Mouse (Mus musculus) thymus, adult 2 months (tissue): Measurements from ENCODE around the gene Dusp14. TPM values are rescaled to one million over a fixed set of nuclear protein-coding genes. Genes with fewer than 3 reads are reported as not detected.

Source experiments
- DNase-seq: peaks from one replicate; pipeline ENCODE4 v3.0.0; 2021
- H3K27ac ChIP-seq: fragments of 200-500 bp; 2 replicates; pipeline ENCODE4 v1.5.1; 2012; ENCODE audit warnings: low read length, control low read depth; ENCODE audit not compliant: control insufficient read depth, insufficient read depth
- H3K27me3 ChIP-seq: fragments of 200-500 bp; 2 replicates; pipeline ENCODE4 v1.6.1; 2012; ENCODE audit warnings: mild to moderate bottlenecking, low read length, moderate library complexity, mixed read lengths; ENCODE audit not compliant: control insufficient read depth, insufficient read depth
- H3K36me3 ChIP-seq: fragments of 200-500 bp; 2 replicates; pipeline ENCODE4 v1.6.1; 2012; ENCODE audit warnings: mild to moderate bottlenecking, low read length, moderate library complexity; ENCODE audit not compliant: control insufficient read depth, insufficient read depth
- H3K4me1 ChIP-seq: fragments of 200-500 bp; replicated peaks from 2 replicates; pipeline ENCODE4 v1.6.1; 2012; ENCODE audit warnings: low read length; ENCODE audit not compliant: control insufficient read depth, insufficient read depth
- H3K4me3 ChIP-seq: fragments of 200-500 bp; 2 replicates; pipeline ENCODE4 v1.5.1; 2012; ENCODE audit warnings: mild to moderate bottlenecking, low read length, control low read depth, moderate library complexity; ENCODE audit not compliant: control insufficient read depth, insufficient read depth
- CTCF ChIP-seq: fragments of 200-500 bp; IDR thresholded peaks from 2 replicates; pipeline ENCODE4 v1.5.1; 2012; ENCODE audit warnings: mild to moderate bottlenecking, control low read depth, low read length, moderate library complexity, borderline replicate concordance; ENCODE audit not compliant: control insufficient read depth, poor library complexity, insufficient read depth; ENCODE audit errors: extremely low read depth
- POLR2A ChIP-seq: fragments of 200-500 bp; IDR thresholded peaks from 2 replicates; pipeline ENCODE4 v1.6.1; 2012; ENCODE audit warnings: mild to moderate bottlenecking, low read length, control low read depth, moderate library complexity; ENCODE audit not compliant: control insufficient read depth, poor library complexity, insufficient read depth; ENCODE audit errors: extremely low read depth
- WGBS: fragments of 180-500 bp; shearing (Covaris S2); methylation state at CpG from one replicate; pipeline ENCODE4 v1.1.7; 2018; 5-methylcytosine and 5-hydroxymethylcytosine counted together
- polyA plus RNA-seq: library from polyadenylated mRNA; depleted of rRNA; stranded (reverse); fragments of >200 nt; gene quantifications from 2 replicates; pipeline ENCODE4 v1.2.3, GENCODE M21; 2012

The Dusp14 gene
- polyA plus RNA-seq, 1 experiment: 12.4 TPM

GRCm38 (mm10) chr11:84011576-84011975, 57.5 kb downstream of the Dusp14 start:
- no peaks in the 10 kb centered on the region for H3K27me3 ChIP-seq
- H3K4me3 ChIP-seq: no peak overlapping the region
- H3K36me3 ChIP-seq: peaks cover 26% of the 10 kb centered on the region
- no peak for DNase-seq
- peaks cover 7% of the 10 kb centered on the region for H3K4me1 ChIP-seq
- no peak overlapping the region for H3K27ac ChIP-seq
- no peak for TF ChIP-seq POLR2A
- TF ChIP-seq CTCF: no peak
- whole genome bisulfite sequencing: 86% methylated on average over 2 of the region's 2 CpGs

DNA sequence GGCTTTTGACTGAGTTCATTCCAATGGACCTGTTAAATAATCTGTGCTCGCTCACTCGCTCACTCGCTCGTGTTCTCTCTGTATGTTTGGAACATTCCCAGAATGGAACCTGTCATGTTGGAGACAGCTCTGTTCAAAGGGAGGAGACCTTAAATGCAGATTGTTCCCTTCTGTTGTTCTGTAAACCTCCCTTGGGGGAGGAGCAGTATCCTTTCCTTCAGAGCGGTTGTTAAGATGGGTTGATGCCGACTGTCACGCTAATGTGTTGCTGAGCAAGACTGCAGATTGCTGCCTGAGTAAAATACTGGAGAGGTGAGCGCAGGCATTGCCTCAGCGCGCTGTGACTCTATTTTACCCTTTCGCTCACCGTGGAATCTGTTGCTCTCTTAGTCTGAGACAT, 58.0 kb downstream of the Dusp14 start:
- peaks cover 7% of the 10 kb centered on the region for H3K4me1 ChIP-seq
- no peaks in the 10 kb centered on the region for H3K27me3 ChIP-seq
- no peak for DNase-seq
- 96% methylated on average over 12 of the region's 12 CpGs for WGBS
- TF ChIP-seq POLR2A (no peak), CTCF (no peak)
- H3K4me3 ChIP-seq: no peak overlapping the region
- peaks cover 31% of the 10 kb centered on the region for H3K36me3 ChIP-seq
- no peak overlapping the region for H3K27ac ChIP-seq

GRCm38 (mm10) chr11:84010411-84010810, 58.6 kb downstream of the Dusp14 start:
- DNase-seq: no peak
- 97% methylated on average over 9 of the region's 9 CpGs for WGBS
- H3K4me1 ChIP-seq: peaks cover 7% of the 10 kb centered on the region
- H3K36me3 ChIP-seq: peaks cover 35% of the 10 kb centered on the region
- H3K27me3 ChIP-seq: no peaks in the 10 kb centered on the region
- H3K4me3 ChIP-seq: no peak overlapping the region
- no peak overlapping the region for H3K27ac ChIP-seq
- TF ChIP-seq CTCF: no peak
- no peak for TF ChIP-seq POLR2A

DNA sequence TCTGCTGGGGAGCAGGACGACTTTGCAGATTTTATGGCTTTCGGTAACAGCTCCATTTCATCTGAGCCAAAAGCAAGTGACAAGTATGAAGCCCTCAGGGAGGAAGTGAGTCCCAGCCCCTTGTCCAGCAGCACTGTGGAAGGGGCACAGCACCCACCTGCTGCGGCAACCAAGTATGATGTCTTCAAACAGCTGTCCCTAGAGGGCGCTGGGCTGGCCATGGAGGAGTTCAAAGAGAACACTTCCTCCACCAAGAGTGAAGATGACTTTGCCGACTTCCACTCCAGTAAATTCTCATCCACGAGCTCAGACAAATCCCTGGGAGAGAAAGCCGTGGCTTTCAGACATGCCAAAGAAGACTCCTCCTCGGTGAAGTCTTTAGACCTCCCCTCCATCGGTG, 60.1 kb downstream of the Dusp14 start:
- peak; percentile 29 for DNase-seq
- peaks cover 7% of the 10 kb centered on the region for H3K4me1 ChIP-seq
- H3K4me3 ChIP-seq: no peak overlapping the region
- WGBS: 90% methylated on average over 9 of the region's 9 CpGs
- no peak overlapping the region for H3K27ac ChIP-seq
- peaks cover 46% of the 10 kb centered on the region for H3K36me3 ChIP-seq
- no peak for TF ChIP-seq POLR2A
- no peak for TF ChIP-seq CTCF
- no peaks in the 10 kb centered on the region for H3K27me3 ChIP-seq

DNA sequence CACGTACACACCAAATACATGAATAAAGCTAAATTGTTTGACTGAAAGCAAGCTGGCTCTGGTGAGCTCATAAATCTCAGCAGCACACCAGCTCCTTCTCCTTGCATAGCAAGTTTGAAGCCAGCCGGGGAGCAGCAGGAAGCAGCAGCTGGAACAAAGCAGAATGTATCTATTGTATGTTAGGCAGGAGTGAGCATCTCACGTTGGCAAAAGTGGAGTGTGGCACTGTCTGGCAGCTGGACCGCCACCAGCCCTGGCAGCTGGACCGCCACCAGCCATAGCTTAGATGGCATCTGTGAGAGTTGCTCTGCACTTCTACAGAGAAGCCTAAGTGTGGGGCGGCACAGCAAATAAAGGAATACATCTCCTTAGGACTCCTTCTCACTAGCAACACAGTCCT, 65.1 kb downstream of the Dusp14 start:
- Histone ChIP-seq H3K4me1 (no peaks in the 10 kb centered on the region), H3K27me3 (no peaks in the 10 kb centered on the region), H3K4me3 (no peak overlapping the region), H3K27ac (no peak overlapping the region), H3K36me3 (peaks cover 70% of the 10 kb centered on the region)
- TF ChIP-seq CTCF: no peak
- no peak for TF ChIP-seq POLR2A
- DNase-seq: no peak
- WGBS: 96% methylated on average over 6 of the region's 6 CpGs

DNA sequence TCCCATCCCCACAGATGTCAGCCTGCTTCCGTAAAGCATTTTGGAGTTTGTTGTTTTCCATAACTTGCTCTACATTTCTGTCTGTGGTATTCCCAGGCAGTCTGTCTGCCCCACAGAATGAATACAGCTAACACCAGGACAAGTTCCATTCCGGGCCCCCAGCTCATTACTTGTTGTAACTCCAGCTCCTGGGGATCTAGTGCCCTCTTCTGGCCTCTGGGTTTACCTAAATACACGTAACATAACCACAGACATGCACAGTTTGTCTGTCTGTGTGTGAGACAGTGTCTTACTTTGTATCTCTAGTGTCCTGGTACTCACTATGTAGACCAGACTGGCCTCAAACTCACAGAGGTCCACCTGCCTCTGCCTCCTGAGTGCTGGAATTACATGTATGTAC, 67.8 kb downstream of the Dusp14 start:
- no peaks in the 10 kb centered on the region for H3K27me3 ChIP-seq
- 94% methylated on average over 3 of the region's 3 CpGs for WGBS
- H3K4me1 ChIP-seq: no peaks in the 10 kb centered on the region
- peaks cover 79% of the 10 kb centered on the region for H3K36me3 ChIP-seq
- H3K4me3 ChIP-seq: no peak overlapping the region
- no peak for DNase-seq
- TF ChIP-seq CTCF (no peak), POLR2A (no peak)
- no peak overlapping the region for H3K27ac ChIP-seq

- no peaks in the 10 kb centered on the region for H3K4me1 ChIP-seq
- H3K4me3 ChIP-seq: no peak overlapping the region
- no peak overlapping the region for H3K27ac ChIP-seq
- TF ChIP-seq CTCF (no peak), POLR2A (no peak)
- H3K27me3 ChIP-seq: no peaks in the 10 kb centered on the region
- 98% methylated on average over 4 of the region's 4 CpGs for WGBS
- no peak for DNase-seq
- H3K36me3 ChIP-seq: peaks cover 78% of the 10 kb centered on the region
Observed at GRCm38 (mm10) chr11:83999411-83999915, 69.6 kb downstream of the Dusp14 start.
